In genomic region chrX:94140080-94140479, GRCm38 (mm10) we compare ENCODE assay signal across 21 mouse cellular contexts.
"Had no signal": no experiment of that assay in that cellular context is flagged by ENCODE, and none has a peak within 500 bp of the region (broad histone marks: within the 10 kb centered on the region; RNA-seq: fewer than 3 reads in every experiment).

No protein-coding gene starts in this region.

- H3K4me3 ChIP-seq: limb, embryonic 10.5 days; limb, embryonic 13.5 days; liver, embryonic 12.5 days; liver, embryonic 15.5 days; megakaryocyte, embryonic 14.5 days; neural tube, embryonic 12.5 days; neural tube, embryonic 15.5 days; stomach, embryonic 15.5 days had no signal

- H3K4me1 ChIP-seq: limb, embryonic 10.5 days; limb, embryonic 13.5 days; liver, embryonic 12.5 days; neural tube, embryonic 12.5 days; neural tube, embryonic 15.5 days; stomach, embryonic 15.5 days had no signal

- ATAC-seq: intestine, embryonic 16.5 days; liver, embryonic 12.5 days had no signal

- DNase-seq: kidney, adult 18-20 months; kidney, adult 9 months; kidney, postnatal 14 days; kidney, postnatal 4 days; liver; lung, adult 2 months; lung, postnatal 14 days; lung, postnatal 4 days; midbrain, embryonic 14.5 days; retina, postnatal 1 day; right cerebral cortex, postnatal 25 days; thymus, postnatal 25 days had no signal

- H3K27ac ChIP-seq: limb, embryonic 10.5 days; limb, embryonic 13.5 days; liver, embryonic 12.5 days; liver, embryonic 15.5 days; neural tube, embryonic 12.5 days; neural tube, embryonic 15.5 days; stomach, embryonic 15.5 days had no signal
